Mouse (Mus musculus): ENCODE results near the gene Rab2b.

The Rab2b gene

GRCm38 (mm10) chr14:52277210-52277609, 2.1 kb downstream of the Rab2b start:
- DNase-seq (ENCODE audit: low spot score): no peak

- DNase-seq (ENCODE audit: low spot score): no peak
These were observed 6.6 kb downstream of the Rab2b start for GRCm38 (mm10) chr14:52272781-52273180.

- DNase-seq (ENCODE audit: low spot score): peak; percentile 96
These were observed 21.7 kb downstream of the Rab2b start, which contains the start of gene Chd8 for GRCm38 (mm10) chr14:52257484-52258213. TSS of gene Chd8 (minus strand) at chr14:52257780.

- DNase-seq (ENCODE audit: low spot score): no peak
These were observed 22.8 kb downstream of the Rab2b start for GRCm38 (mm10) chr14:52256311-52257175.

- no peak for DNase-seq (ENCODE audit: low spot score)
These were observed 33.2 kb downstream of the Rab2b start for GRCm38 (mm10) chr14:52246129-52246528.

- no peak for DNase-seq (ENCODE audit: low spot score)
These were observed 34.7 kb downstream of the Rab2b start for GRCm38 (mm10) chr14:52244690-52245042.

- peak; percentile 99 for DNase-seq (ENCODE audit: low spot score)
These were observed 35.2 kb downstream of the Rab2b start for GRCm38 (mm10) chr14:52244041-52244689.

GRCm38 (mm10) chr14:52236216-52236615, 43.1 kb downstream of the Rab2b start:
- DNase-seq (ENCODE audit: low spot score): no peak

GRCm38 (mm10) chr14:52235165-52235564, 44.2 kb downstream of the Rab2b start:
- DNase-seq (ENCODE audit: low spot score): no peak

- DNase-seq (ENCODE audit: low spot score): no peak
These were observed 47.1 kb downstream of the Rab2b start for GRCm38 (mm10) chr14:52232249-52232648.

- DNase-seq (ENCODE audit: low spot score): no peak
These were observed 53.4 kb downstream of the Rab2b start for GRCm38 (mm10) chr14:52225972-52226371.

- DNase-seq (ENCODE audit: low spot score): no peak
These were observed 62.1 kb downstream of the Rab2b start for GRCm38 (mm10) chr14:52217261-52217660.

Measured in layer of hippocampus, adult 9-10 months (tissue).